Mouse (Mus musculus): ENCODE measurements around the gene Catip. TPM values are rescaled to one million over a fixed set of nuclear protein-coding genes. Genes with fewer than 3 reads are reported as not detected.

Gene Catip
- total RNA-seq, 2 experiments from 2014 or later, result not detected

DNA sequence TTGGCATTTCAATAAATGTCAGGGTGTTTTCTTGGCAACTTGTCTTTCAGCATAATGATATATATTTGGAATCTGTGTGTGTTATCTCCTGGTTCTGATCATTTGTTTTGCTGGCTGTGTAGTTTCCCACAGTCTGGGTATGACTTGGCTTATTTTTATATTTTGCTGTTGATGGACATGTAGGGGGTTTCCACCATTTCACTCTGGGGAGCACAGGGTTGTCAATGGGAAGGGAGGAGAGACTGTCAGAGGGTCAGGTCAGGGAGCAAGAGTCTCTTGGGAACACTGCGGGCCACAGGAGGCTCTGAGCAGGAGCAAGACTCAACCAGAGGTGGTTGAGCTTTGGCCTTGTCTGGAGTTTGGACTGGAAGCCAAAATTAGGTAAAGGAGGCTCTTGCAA lies 19.6 kb upstream of the Catip start:
- DNase-seq, result no peak

DNA sequence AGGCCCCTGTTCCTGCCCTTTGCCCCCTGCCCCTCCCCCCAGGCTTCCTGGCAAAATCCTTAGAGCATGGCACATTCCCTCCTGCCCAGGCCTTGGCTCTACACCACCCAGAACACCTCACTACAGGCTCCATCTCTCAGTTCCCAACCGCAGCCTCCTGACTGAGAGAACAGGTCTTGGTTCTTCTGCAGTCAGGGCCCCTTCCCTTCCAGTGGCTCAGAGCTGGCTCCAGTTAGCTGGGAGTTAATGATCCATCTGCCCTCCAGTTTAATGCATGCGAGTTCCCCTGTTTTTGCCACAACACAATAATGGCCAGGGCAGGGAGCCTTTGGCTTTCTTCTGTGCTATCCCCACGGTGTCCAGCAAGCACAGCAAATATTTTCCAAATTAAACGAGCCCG lies 18.7 kb upstream of the Catip start:
- DNase-seq, result no peak

- no peak for DNase-seq
Observed at GRCm38 (mm10) chr1:74344163-74344916, 17.6 kb upstream of the Catip start.

GRCm38 (mm10) chr1:74351185-74351769 lies 10.6 kb upstream of the Catip start:
- no peak for DNase-seq

DNA sequence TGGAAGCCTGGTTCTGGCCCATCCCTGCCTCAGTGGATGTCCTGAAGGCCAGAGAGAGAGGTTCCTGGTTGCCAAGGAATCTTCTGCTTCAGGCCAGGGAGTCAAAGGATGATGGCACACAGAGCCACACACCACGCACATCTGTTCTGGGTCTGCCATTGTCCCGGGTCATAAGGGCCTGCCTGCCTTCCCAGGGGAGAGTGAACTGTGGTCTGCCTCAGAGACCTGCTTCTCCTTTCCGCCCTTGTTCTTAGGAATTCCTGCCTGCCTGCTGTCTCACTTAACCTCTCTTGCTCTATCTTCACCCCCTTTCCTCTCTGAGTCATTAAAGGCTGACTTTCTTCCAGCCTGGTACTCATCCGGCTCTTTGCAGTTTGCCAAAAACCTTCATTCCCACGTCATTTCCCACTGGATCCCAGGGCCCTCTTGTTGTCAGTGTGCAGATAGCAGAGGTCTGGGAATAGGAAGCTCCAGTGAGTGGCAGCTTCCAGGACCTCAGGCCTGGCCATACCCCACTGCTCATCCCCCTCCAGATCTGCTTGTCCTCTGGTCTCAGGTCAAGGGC lies 9.3 kb upstream of the Catip start:
- DNase-seq, result no peak

GRCm38 (mm10) chr1:74353453-74354229 lies 8.3 kb upstream of the Catip start:
- no peak for DNase-seq

DNA sequence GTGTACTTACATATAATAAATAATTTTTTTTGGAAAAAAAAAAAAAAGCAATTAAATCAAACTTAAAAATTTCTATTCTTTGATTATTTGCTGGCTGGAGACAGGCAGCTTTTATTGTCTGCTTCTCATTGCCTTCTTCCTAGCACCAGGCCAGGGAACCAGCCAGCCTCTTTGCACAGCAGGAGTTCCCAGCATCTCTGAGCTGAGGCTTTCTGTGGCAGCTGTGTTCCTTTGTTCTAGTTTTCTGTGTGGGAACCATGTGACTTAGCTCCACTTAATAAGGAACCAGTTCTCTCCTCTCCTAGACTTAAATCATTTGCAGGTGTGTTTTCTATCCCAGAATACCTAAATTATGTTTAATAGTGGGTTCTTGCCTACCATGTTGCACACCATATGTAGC lies 4.4 kb upstream of the Catip start:
- no peak for DNase-seq

DNA sequence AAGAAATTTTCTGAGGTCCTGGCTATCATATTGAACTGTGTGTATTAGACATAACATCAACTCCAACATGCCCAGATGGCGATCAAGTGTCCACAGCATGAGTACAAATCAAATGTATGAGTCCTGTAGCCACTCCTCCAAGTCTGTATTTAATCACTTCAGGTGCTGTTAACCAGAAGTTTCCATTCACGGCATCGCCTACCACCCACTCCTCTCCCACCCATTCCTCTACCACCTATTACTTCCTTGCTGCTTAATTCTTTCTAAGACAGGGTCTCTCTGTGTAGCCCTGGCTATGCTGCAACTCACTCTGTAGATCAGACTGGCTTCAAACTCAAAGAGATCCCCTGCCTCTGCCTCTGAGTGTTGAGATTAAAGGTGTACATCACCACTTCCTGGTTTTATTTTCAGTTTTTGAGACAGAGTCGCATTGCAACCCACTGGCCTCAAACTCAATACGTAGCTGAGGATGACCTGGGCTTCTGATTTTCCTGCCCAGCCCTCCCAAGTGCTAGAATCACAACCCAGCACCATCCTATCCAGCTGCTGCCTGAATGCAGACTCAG lies 1.9 kb upstream of the Catip start:
- no peak for DNase-seq

DNA sequence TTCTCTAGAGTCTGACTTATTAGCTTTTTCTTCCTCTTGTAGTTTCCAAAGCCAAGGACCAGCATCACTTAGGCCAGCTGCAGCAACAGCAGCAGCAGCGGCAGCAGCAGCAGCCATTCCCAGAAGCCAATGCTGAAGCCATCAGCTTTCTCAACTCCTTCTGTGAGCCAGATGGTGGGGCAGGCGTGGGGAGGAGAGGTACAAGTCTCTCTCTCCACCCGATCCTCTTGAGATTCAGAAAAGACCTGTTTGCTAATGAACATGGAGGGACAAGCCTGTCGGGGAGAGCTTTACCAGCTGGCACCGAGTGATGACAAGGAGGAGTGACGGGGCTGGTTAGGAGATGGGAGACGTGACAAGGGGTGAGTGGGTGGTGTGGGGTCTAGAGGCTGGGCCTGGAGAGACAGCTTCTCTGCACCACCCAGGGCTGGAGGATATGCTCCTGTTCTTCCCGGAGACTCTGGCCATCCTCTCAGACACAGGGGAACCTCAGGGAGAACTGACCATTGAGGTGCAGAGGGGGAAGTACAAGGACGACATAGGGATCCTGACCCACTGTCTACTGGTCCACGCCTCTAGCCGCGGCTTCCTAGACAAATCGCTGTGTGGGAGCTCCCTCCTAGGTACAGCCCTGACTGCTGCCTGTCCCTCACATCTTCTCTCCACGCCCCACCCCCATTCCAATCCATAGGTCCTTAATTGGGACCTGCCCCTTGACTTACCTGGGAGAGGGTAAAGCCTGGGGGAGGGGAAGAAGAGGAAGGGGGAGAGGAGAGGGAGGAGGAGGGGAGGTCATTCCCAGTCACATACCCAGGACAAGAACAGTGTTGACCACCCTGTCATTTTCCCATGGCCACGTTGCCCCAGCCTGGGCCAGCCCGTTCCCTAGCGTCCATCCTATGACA lies 669 bp downstream of the Catip start:
- no peak for DNase-seq

- DNase-seq, result no peak
Observed at GRCm38 (mm10) chr1:74363437-74363836, 1.5 kb downstream of the Catip start.

DNA sequence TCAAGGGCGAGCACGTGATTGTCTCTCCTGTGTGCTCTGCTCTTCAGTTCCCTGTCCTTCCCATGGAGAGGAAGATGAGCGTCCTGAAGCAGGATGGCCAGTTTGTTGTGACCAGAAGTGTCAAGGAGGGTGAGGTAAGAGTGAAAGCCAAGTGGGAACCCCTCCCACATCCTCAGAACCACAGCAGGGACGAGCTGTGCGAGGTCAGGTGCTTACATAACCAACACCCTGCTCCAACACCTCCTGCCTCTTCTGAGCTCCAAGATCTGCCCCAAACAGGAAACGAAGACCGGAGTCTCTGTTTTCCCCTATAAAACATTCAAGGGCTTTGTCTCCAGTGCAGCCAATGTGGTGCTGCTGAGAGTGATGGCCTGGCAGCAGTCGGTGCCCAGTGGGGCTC lies 2.4 kb downstream of the Catip start:
- DNase-seq, result no peak

- DNase-seq, result peak; percentile 67
Observed at GRCm38 (mm10) chr1:74367886-74368645, 6.2 kb downstream of the Catip start.

- no peak for DNase-seq
Observed at GRCm38 (mm10) chr1:74370040-74370439, 8.1 kb downstream of the Catip start.

DNA sequence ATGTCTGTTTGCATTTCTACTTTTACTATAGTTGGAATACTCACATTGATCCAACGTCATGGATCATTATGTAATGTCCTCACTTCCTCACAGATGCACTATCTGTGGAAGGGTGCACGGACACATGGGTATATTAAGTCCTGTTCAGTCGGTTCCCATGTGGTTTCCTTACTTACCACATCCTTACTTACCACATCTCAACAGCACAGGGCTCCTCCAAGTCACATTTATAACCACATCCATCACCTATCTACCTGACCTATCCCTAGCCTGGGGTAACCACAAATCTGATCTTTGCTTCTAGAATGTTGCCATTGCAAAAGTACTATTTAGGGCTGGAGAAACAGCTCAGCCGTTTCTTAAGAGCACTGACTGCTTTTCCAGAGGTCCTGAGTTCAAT lies 11.5 kb downstream of the Catip start:
- no peak for DNase-seq

- DNase-seq, result no peak
Observed at GRCm38 (mm10) chr1:74374980-74375379, 13.1 kb downstream of the Catip start, which contains the start of gene Slc11a1. Gene Slc11a1, plus strand, starts transcription at chr1:74375195.

DNA sequence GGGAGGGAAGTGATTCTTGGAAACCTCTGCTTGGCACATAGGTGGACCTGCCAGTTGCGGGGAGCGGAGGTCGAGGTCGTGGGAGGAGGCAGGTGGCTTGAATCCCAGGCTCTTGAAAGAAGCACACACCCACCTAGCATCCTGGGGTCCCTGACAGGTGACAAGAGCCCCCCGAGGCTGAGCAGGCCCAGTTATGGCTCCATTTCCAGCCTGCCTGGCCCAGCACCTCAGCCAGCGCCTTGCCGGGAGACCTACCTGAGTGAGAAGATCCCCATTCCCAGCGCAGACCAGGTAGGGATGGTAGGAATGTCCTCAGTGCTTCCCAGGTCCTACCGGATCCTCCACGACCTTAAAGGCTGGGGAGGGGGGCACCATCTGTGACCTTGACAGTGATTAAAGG lies 13.7 kb downstream of the Catip start:
- DNase-seq, result no peak

GRCm38 (mm10) chr1:74376396-74376795 lies 14.5 kb downstream of the Catip start:
- peak; percentile 68 for DNase-seq

- DNase-seq, result no peak
Observed at GRCm38 (mm10) chr1:74379058-74379504, 17.2 kb downstream of the Catip start.

GRCm38 (mm10) chr1:74380484-74380883 lies 18.6 kb downstream of the Catip start:
- no peak for DNase-seq

- no peak for DNase-seq
Observed at GRCm38 (mm10) chr1:74381588-74382021, 19.7 kb downstream of the Catip start.

- no peak for DNase-seq
Observed at GRCm38 (mm10) chr1:74383385-74383784, 21.5 kb downstream of the Catip start.
